Comparison of ENCODE assay signal across 23 mouse cellular contexts in genomic region chr12:78848246-78848645, GRCm38 (mm10). TPM values are rescaled to one million over a fixed set of nuclear protein-coding genes. Genes with fewer than 3 reads are reported as not detected.
DNase-seq lines count a peak whose midpoint lies in the region; ATAC-seq and TF ChIP-seq lines count a peak whose summit lies in the region.
"Had no signal": no experiment of that assay in that cellular context is flagged by ENCODE, and none has a peak within 500 bp of the region (broad histone marks: within the 10 kb centered on the region; RNA-seq: fewer than 3 reads in every experiment).

No protein-coding gene starts in this region.

- no peaks in the 10 kb centered on the region for H3K4me1 ChIP-seq in embryonic facial prominence, embryonic 14.5 days (ENCODE audit: control insufficient read depth, insufficient read depth, low read length)
- no peaks in the 10 kb centered on the region for H3K4me1 ChIP-seq in embryonic facial prominence, embryonic 10.5 days
- H3K4me1 ChIP-seq in embryonic facial prominence, embryonic 15.5 days: no peaks in the 10 kb centered on the region
- no peaks in the 10 kb centered on the region for H3K4me1 ChIP-seq in stomach, postnatal 0 days (replicated peaks; ENCODE audit: control insufficient read depth, insufficient read depth)
- H3K4me1 ChIP-seq: forebrain, embryonic 12.5 days; forebrain, embryonic 15.5 days; hindbrain, embryonic 12.5 days; hindbrain, embryonic 15.5 days had no signal

- H3K36me3 ChIP-seq in embryonic facial prominence, embryonic 14.5 days (ENCODE audit: control insufficient read depth, insufficient read depth, low read length): peaks cover 66% of the 10 kb centered on the region
- peaks cover 70% of the 10 kb centered on the region for H3K36me3 ChIP-seq in embryonic facial prominence, embryonic 10.5 days (replicated peaks)
- peaks cover 40% of the 10 kb centered on the region for H3K36me3 ChIP-seq in embryonic facial prominence, embryonic 15.5 days
- peaks cover 13% of the 10 kb centered on the region for H3K36me3 ChIP-seq in stomach, postnatal 0 days (ENCODE audit: control insufficient read depth, insufficient read depth, low read length)

- no peak for TF ChIP-seq EP300 in stomach, postnatal 0 days (optimal IDR thresholded peaks at IDR 0.05)

- TF ChIP-seq CTCF in stomach, postnatal 0 days (IDR thresholded peaks at IDR 0.05; ENCODE audit: low read depth): no peak

- no peaks in the 10 kb centered on the region for H3K9me3 ChIP-seq in embryonic facial prominence, embryonic 14.5 days (ENCODE audit: control insufficient read depth, low read length)
- no peaks in the 10 kb centered on the region for H3K9me3 ChIP-seq in embryonic facial prominence, embryonic 10.5 days
- H3K9me3 ChIP-seq in embryonic facial prominence, embryonic 15.5 days (replicated peaks): no peaks in the 10 kb centered on the region
- no peaks in the 10 kb centered on the region for H3K9me3 ChIP-seq in stomach, postnatal 0 days (ENCODE audit: control insufficient read depth, low read length)
- H3K9me3 ChIP-seq: forebrain, embryonic 12.5 days; forebrain, embryonic 15.5 days; hindbrain, embryonic 12.5 days; hindbrain, embryonic 15.5 days had no signal

- H3K9ac ChIP-seq in embryonic facial prominence, embryonic 14.5 days (ENCODE audit: low read depth, low read length): no peak overlapping the region
- no peak overlapping the region for H3K9ac ChIP-seq in embryonic facial prominence, embryonic 15.5 days
- no peak overlapping the region for H3K9ac ChIP-seq in stomach, postnatal 0 days (ENCODE audit: low read length)
- H3K9ac ChIP-seq: forebrain, embryonic 12.5 days; forebrain, embryonic 15.5 days; hindbrain, embryonic 12.5 days; hindbrain, embryonic 15.5 days had no signal

- H3K27ac ChIP-seq in embryonic facial prominence, embryonic 14.5 days (replicated peaks; ENCODE audit: low read depth, low read length): no peak overlapping the region; the same call in 1 of the 2 replicates
- H3K27ac ChIP-seq in embryonic facial prominence, embryonic 10.5 days (replicated peaks): no peak overlapping the region
- H3K27ac ChIP-seq in embryonic facial prominence, embryonic 15.5 days (replicated peaks): 0 out of 2 replicates have a peak overlapping the region, but pooled peaks have one; percentile 58
- H3K27ac ChIP-seq in stomach, postnatal 0 days (replicated peaks): peak overlapping the region; percentile 50
- H3K27ac ChIP-seq: forebrain, embryonic 12.5 days; forebrain, embryonic 15.5 days; heart, adult 2 months; hindbrain, embryonic 12.5 days; hindbrain, embryonic 15.5 days had no signal

- no peak overlapping the region for H3K4me2 ChIP-seq in embryonic facial prominence, embryonic 14.5 days (ENCODE audit: low read depth, low read length)
- H3K4me2 ChIP-seq in embryonic facial prominence, embryonic 15.5 days (replicated peaks): no peak overlapping the region
- no peak overlapping the region for H3K4me2 ChIP-seq in stomach, postnatal 0 days (replicated peaks; ENCODE audit: low read depth)
- H3K4me2 ChIP-seq: forebrain, embryonic 12.5 days; forebrain, embryonic 15.5 days; heart, embryonic 11.5 days; hindbrain, embryonic 12.5 days; hindbrain, embryonic 15.5 days had no signal

- peak; percentile 56 for DNase-seq in embryonic facial prominence, embryonic 14.5 days (ENCODE audit: low spot score)
- DNase-seq in embryonic facial prominence, embryonic 10.5 days (ENCODE audit: low spot score): no peak
- peak; percentile 58 for DNase-seq in urinary bladder, postnatal 14 days (ENCODE audit: low spot score)
- DNase-seq in urinary bladder, postnatal 10 days (ENCODE audit: low spot score): no peak
- no peak for DNase-seq in stomach, postnatal 0 days (ENCODE audit: low spot score)
- no peak for DNase-seq in heart, adult 9 months (ENCODE audit: low spot score in 2 of 2)
- DNase-seq: adrenal gland, adult 8-10 months; adrenal gland, postnatal 25 days; cerebellum, adult 11-12 months; cerebellum, adult 8-10 months; cerebellum, postnatal 10 days; cerebellum, postnatal 36 days; embryo, embryonic 11 days; gastrocnemius, postnatal 25 days; heart, adult 2 months had no signal

- peak; percentile 74 for ATAC-seq in embryonic facial prominence, embryonic 14.5 days (ENCODE audit: low read depth)
- no peak for ATAC-seq in embryonic facial prominence, embryonic 15.5 days (ENCODE audit: insufficient number of reproducible peaks, low FRiP score, low TSS enrichment, low read depth)
- ATAC-seq in stomach, postnatal 0 days (ENCODE audit: low FRiP score, low TSS enrichment): no peak
- ATAC-seq: activated CD4-positive, CD25-positive, alpha-beta regulatory T cell, adult 4 months; forebrain, embryonic 15.5 days had no signal

- 82% methylated on average over 4 of the region's 4 CpGs for WGBS in embryonic facial prominence, embryonic 14.5 days
- WGBS in embryonic facial prominence, embryonic 10.5 days: 75% methylated on average over 4 of the region's 4 CpGs
- 68% methylated on average over 4 of the region's 4 CpGs for WGBS in embryonic facial prominence, embryonic 15.5 days
- WGBS in stomach, postnatal 0 days: 71% methylated on average over 4 of the region's 4 CpGs

- no peaks in the 10 kb centered on the region for H3K27me3 ChIP-seq in embryonic facial prominence, embryonic 14.5 days (replicated peaks; ENCODE audit: control insufficient read depth, insufficient read depth, low read length)
- no peaks in the 10 kb centered on the region for H3K27me3 ChIP-seq in embryonic facial prominence, embryonic 10.5 days (replicated peaks; ENCODE audit: low read depth, poor library complexity, severe bottlenecking)
- no peaks in the 10 kb centered on the region for H3K27me3 ChIP-seq in embryonic facial prominence, embryonic 15.5 days
- no peaks in the 10 kb centered on the region for H3K27me3 ChIP-seq in stomach, postnatal 0 days (ENCODE audit: control insufficient read depth, insufficient read depth, low read length)
- H3K27me3 ChIP-seq: forebrain, embryonic 12.5 days; forebrain, embryonic 15.5 days; hindbrain, embryonic 12.5 days; hindbrain, embryonic 15.5 days had no signal

- no peak overlapping the region for H3K4me3 ChIP-seq in embryonic facial prominence, embryonic 14.5 days (ENCODE audit: low read depth, low read length)
- H3K4me3 ChIP-seq in embryonic facial prominence, embryonic 10.5 days: no peak overlapping the region
- no peak overlapping the region for H3K4me3 ChIP-seq in embryonic facial prominence, embryonic 15.5 days (replicated peaks)
- H3K4me3 ChIP-seq in stomach, postnatal 0 days (ENCODE audit: low read depth, low read length): no peak overlapping the region
- H3K4me3 ChIP-seq: erythroblast, embryonic 14.5 days; forebrain, embryonic 12.5 days; forebrain, embryonic 15.5 days; heart, adult 2 months; hindbrain, embryonic 12.5 days; hindbrain, embryonic 15.5 days had no signal

RNA-seq across cellular contexts. Expression of gene Atp6v1d, which starts 13.2 kb away (rescaled TPM):
- 62.2 and 69.5 TPM in 2 replicates for polyA plus RNA-seq in embryonic facial prominence, embryonic 14.5 days (2014; fragmentation: Nextera tagmentation; extraction: Ambion mirVana)
- 67.7 and 67.9 TPM in 2 replicates for polyA plus RNA-seq in embryonic facial prominence, embryonic 10.5 days (2016; fragmentation: Nextera tagmentation; extraction: Ambion mirVana)
- 68.1 and 71.0 TPM in 2 replicates for polyA plus RNA-seq in embryonic facial prominence, embryonic 15.5 days (2015; fragmentation: Nextera tagmentation; extraction: Ambion mirVana)
- 72.1 and 76.5 TPM in 2 replicates for polyA plus RNA-seq in stomach, postnatal 0 days (2015; fragmentation: Nextera tagmentation; extraction: Ambion mirVana)

RNA-seq across cellular contexts. Expression of gene Eif2s1, which starts 13.4 kb away (rescaled TPM):
- 184 and 201 TPM in 2 replicates for polyA plus RNA-seq in embryonic facial prominence, embryonic 14.5 days (2014; fragmentation: Nextera tagmentation; extraction: Ambion mirVana)
- 310 and 316 TPM in 2 replicates for polyA plus RNA-seq in embryonic facial prominence, embryonic 10.5 days (2016; fragmentation: Nextera tagmentation; extraction: Ambion mirVana)
- polyA plus RNA-seq in embryonic facial prominence, embryonic 15.5 days (2015; fragmentation: Nextera tagmentation; extraction: Ambion mirVana): 180 TPM in 2 replicates
- 132 and 145 TPM in 2 replicates for polyA plus RNA-seq in stomach, postnatal 0 days (2015; fragmentation: Nextera tagmentation; extraction: Ambion mirVana)

RNA-seq across cellular contexts. Expression of gene Plek2, which starts 58.5 kb away (rescaled TPM):
- 5.9 and 6.6 TPM in 2 replicates for polyA plus RNA-seq in embryonic facial prominence, embryonic 14.5 days (2014; fragmentation: Nextera tagmentation; extraction: Ambion mirVana)
- 2.1 and 3.2 TPM in 2 replicates for polyA plus RNA-seq in embryonic facial prominence, embryonic 10.5 days (2016; fragmentation: Nextera tagmentation; extraction: Ambion mirVana)
- 9.1 and 11.2 TPM in 2 replicates for polyA plus RNA-seq in embryonic facial prominence, embryonic 15.5 days (2015; fragmentation: Nextera tagmentation; extraction: Ambion mirVana)
- polyA plus RNA-seq in stomach, postnatal 0 days (2015; fragmentation: Nextera tagmentation; extraction: Ambion mirVana): 42.6 and 50.2 TPM in 2 replicates

Comparison
In these comparisons a context has a peak if more than half of its experiments do, and no peak if none do; other contexts are left out.
1. DNase-seq: peak in embryonic facial prominence, embryonic 14.5 days (single experiment) and urinary bladder, postnatal 14 days (single experiment); none in embryonic facial prominence, embryonic 10.5 days (single experiment), urinary bladder, postnatal 10 days (single experiment), stomach, postnatal 0 days (single experiment) and heart, adult 9 months (0 of 2).
2. H3K27ac ChIP-seq: peak in embryonic facial prominence, embryonic 15.5 days (single experiment) and stomach, postnatal 0 days (single experiment); none in embryonic facial prominence, embryonic 14.5 days (single experiment) and embryonic facial prominence, embryonic 10.5 days (single experiment).